Comparison of ENCODE assay signal across 19 mouse cellular contexts in genomic region chr17:45334732-45335381, GRCm38 (mm10).
DNase-seq lines count a peak whose midpoint lies in the region; ATAC-seq lines count a peak whose summit lies in the region.
"Had no signal": no experiment of that assay in that cellular context is flagged by ENCODE, and none has a peak within 500 bp of the region (broad histone marks: within the 10 kb centered on the region; RNA-seq: fewer than 3 reads in every experiment).

No protein-coding gene starts in this region.

- DNase-seq in frontal cortex, postnatal 25 days (ENCODE audit: low spot score in 2 of 2) = no peak
- DNase-seq in left cerebral cortex, postnatal 25 days (ENCODE audit: low spot score in 2 of 2) = peak; percentile 20 to 65
- DNase-seq in left cerebral cortex, adult 11 months (ENCODE audit: low spot score) = no peak
- peak; percentile 66 for DNase-seq in 416B (ENCODE audit: low read depth)
- DNase-seq in brain, adult 2 months (ENCODE audit: low read depth, low spot score) = peak; percentile 63
- no peak for DNase-seq in adrenal gland, postnatal 14 days
- DNase-seq in thymus, postnatal 10 days (ENCODE audit: low spot score in 2 of 2) = no peak
- DNase-seq: adrenal gland, postnatal 25 days; cerebellum, adult 8-10 months; gastrocnemius, postnatal 10 days; kidney, postnatal 25 days; layer of hippocampus, postnatal 36 days; liver; lung, postnatal 14 days; right cerebral cortex, postnatal 25 days; thymus, postnatal 4 days had no signal

- 0 out of 2 replicates have a peak, but pooled peaks have one; percentile 64 for ATAC-seq in frontal cortex, adult (ENCODE audit: low TSS enrichment)
- ATAC-seq: CD4-positive, CD25-positive, alpha-beta regulatory T cell, adult 4 months; midbrain, embryonic 16.5 days had no signal

- intact Hi-C loops in left cerebral cortex, postnatal 25 days (cut with DNase I) = no loop called here

Comparison
In these comparisons a context has a peak if more than half of its experiments do, and no peak if none do; other contexts are left out.
1. DNase-seq: peak in left cerebral cortex, postnatal 25 days (2 of 2), 416B (single experiment) and brain, adult 2 months (single experiment); none in frontal cortex, postnatal 25 days (0 of 2), left cerebral cortex, adult 11 months (single experiment), adrenal gland, postnatal 14 days (single experiment) and thymus, postnatal 10 days (0 of 2).